Mouse (Mus musculus) embryonic facial prominence, embryonic 15.5 days (tissue): ENCODE measurements at regions not wholly inside any gene's neighbourhood (a gene's known extent, or its start where the extent isn't known, plus 50 kb on each side); places are given as distances from the start of the nearest gene placed in this dataset.

ENCODE experiments used
- ATAC-seq: fragments of 200-750 bp; cut with Nextera tagmentation; 2 replicates; pipeline ENCODE4 v1.8.0; 2017; ENCODE audit warnings: low read depth, moderate TSS enrichment; ENCODE audit not compliant: insufficient number of reproducible peaks, low FRiP score, low TSS enrichment
- H3K27ac ChIP-seq: fragments of 300-500 bp; sonication (generic); replicated peaks from 2 replicates; pipeline ENCODE4 v1.5.1; 2015; ENCODE audit warnings: mild to moderate bottlenecking, inconsistent platforms
- H3K27me3 ChIP-seq: fragments of 300-500 bp; sonication (generic); 2 replicates; pipeline ENCODE4 v1.6.1; 2015; ENCODE audit warnings: inconsistent platforms
- H3K36me3 ChIP-seq: fragments of 300-500 bp; sonication (generic); 2 replicates; pipeline ENCODE4 v1.6.1; 2015; ENCODE audit warnings: mild to moderate bottlenecking, inconsistent platforms
- H3K4me1 ChIP-seq: fragments of 300-500 bp; sonication (generic); 2 replicates; pipeline ENCODE4 v1.6.1; 2015; ENCODE audit warnings: inconsistent platforms
- H3K4me2 ChIP-seq: fragments of 300-500 bp; sonication (generic); replicated peaks from 2 replicates; pipeline ENCODE4 v1.6.1; 2015; ENCODE audit warnings: mild to moderate bottlenecking, inconsistent platforms
- H3K4me3 ChIP-seq: fragments of 300-500 bp; sonication (generic); replicated peaks from 2 replicates; pipeline ENCODE4 v1.5.1; 2015; ENCODE audit warnings: mild to moderate bottlenecking, inconsistent platforms
- H3K9ac ChIP-seq: fragments of 300-500 bp; sonication (generic); 2 replicates; pipeline ENCODE4 v1.6.1; 2015; ENCODE audit warnings: inconsistent platforms
- H3K9me3 ChIP-seq: fragments of 300-500 bp; sonication (generic); replicated peaks from 2 replicates; pipeline ENCODE4 v1.6.1; 2016; ENCODE audit warnings: inconsistent platforms
- WGBS: fragments of 180-500 bp; shearing (Covaris S2); methylation state at CpG from one replicate; pipeline ENCODE4 v1.1.7; 2015; 5-methylcytosine and 5-hydroxymethylcytosine counted together

DNA sequence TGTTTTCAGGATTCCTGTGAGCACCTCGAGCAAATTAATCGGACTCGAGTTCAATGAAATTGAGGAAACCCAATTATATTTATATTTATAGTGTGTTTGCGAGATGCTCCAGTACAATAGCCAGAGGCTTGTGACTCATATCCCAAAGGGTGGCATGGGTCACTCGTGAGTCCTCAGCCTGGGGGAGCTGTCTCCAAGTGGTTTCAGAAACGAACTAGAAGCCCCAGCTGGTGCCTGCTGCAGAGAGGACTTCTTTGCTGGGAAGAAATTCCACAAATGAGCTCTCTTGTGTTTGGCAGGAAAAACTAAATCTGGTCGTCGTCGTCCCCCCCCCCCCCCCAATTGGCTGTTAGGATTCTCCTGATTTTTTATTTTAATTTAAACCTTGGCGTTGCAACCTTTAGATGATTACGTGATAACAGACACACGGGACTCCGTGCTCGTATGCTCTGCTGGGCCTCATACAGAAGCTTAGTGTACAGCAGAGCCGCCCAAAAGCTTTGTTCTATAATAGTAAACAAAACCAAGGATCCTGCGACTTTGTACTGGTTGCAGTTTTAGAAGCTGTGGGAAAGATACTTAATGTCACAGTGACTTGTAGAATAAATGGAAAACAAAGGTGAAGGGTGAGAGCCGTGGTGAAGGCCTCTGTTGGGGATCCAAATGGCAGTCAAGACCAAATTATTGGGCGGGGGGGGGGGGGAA lies 220.8 kb upstream of the Amigo2 start:
- no peak for ATAC-seq
- H3K9me3 ChIP-seq: no peaks in the 10 kb centered on the region
- H3K27ac ChIP-seq: no peak overlapping the region
- H3K4me2 ChIP-seq: no peak overlapping the region
- 75% methylated on average over 18 of the region's 18 CpGs for WGBS
- H3K9ac ChIP-seq: no peak overlapping the region
- no peaks in the 10 kb centered on the region for H3K27me3 ChIP-seq
- no peak overlapping the region for H3K4me3 ChIP-seq
- H3K4me1 ChIP-seq: no peaks in the 10 kb centered on the region
- no peaks in the 10 kb centered on the region for H3K36me3 ChIP-seq

GRCm38 (mm10) chr15:97466906-97467465 lies 219.9 kb upstream of the Amigo2 start:
- Histone ChIP-seq H3K9ac (no peak overlapping the region), H3K4me2 (no peak overlapping the region), H3K4me1 (no peaks in the 10 kb centered on the region), H3K27ac (no peak overlapping the region), H3K9me3 (no peaks in the 10 kb centered on the region), H3K36me3 (no peaks in the 10 kb centered on the region), H3K4me3 (no peak overlapping the region), H3K27me3 (no peaks in the 10 kb centered on the region)
- 79% methylated on average over 10 of the region's 10 CpGs for WGBS
- no peak for ATAC-seq

DNA sequence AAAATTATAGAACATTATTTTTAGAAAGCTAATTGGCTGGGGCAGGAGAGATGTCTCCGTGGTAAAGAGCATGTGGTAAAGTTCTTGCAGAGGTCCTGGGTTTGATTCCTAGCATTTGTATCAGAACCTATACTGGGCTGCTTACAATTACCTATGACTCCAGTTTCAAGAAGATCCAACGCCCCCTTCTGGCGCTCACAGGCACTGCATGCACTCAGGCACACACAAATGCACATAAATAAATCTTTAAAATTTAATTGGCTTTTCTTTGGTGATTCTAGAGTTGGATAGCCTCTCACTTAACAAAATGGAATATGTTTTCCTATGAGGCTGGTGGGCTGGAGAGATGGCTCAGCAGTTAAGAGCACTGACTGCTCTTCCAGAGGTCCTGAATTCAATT lies 219.0 kb upstream of the Amigo2 start:
- Histone ChIP-seq H3K4me2 (no peak overlapping the region), H3K36me3 (no peaks in the 10 kb centered on the region), H3K9ac (no peak overlapping the region), H3K27ac (no peak overlapping the region), H3K4me3 (no peak overlapping the region), H3K9me3 (no peaks in the 10 kb centered on the region), H3K27me3 (no peaks in the 10 kb centered on the region), H3K4me1 (no peaks in the 10 kb centered on the region)
- 72% methylated on average over 3 of the region's 3 CpGs for WGBS
- ATAC-seq: no peak

DNA sequence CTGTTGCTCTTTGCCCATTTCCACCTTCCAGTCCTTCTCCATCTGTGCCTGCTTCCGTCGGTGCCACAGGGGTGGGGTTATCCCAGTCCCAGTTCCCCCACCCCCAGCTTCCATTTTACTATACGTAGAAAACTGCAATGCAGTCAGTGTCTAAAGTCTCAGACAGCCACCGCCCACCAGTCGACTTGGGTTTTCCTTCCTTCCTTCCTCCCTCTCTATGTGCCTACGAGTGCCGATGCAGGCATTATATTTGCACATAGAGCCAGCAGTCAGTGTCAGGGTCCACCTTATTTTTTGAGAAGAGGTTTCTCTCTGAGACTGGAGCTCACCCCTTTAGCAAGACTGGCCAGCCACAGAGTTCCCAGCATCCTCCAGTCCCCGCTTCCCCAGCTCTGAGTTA lies 218.3 kb upstream of the Amigo2 start:
- H3K4me1 ChIP-seq: no peaks in the 10 kb centered on the region
- no peak overlapping the region for H3K27ac ChIP-seq
- no peaks in the 10 kb centered on the region for H3K27me3 ChIP-seq
- no peak overlapping the region for H3K4me2 ChIP-seq
- H3K36me3 ChIP-seq: no peaks in the 10 kb centered on the region
- 88% methylated on average over 8 of the region's 8 CpGs for WGBS
- no peak overlapping the region for H3K4me3 ChIP-seq
- H3K9me3 ChIP-seq: no peaks in the 10 kb centered on the region
- no peak for ATAC-seq
- no peak overlapping the region for H3K9ac ChIP-seq

DNA sequence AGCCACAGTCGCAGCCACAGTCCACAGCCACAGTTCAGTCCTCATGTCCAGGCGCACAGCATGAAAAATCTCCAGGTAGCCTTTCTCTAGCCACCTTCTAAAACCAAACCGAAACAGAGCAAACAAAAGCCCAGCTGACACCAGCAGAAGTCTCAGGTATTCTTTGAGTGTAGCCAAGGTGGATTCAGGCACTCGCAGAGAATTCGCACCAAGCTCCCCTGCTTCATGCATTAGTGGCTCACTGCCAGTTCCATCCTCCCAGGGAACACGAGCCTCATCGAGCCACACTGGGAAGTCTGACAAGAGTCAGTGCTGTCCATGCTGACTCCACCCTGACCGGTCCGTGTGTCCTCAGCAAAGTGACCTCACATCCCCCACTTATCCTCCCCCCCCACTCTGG lies 217.7 kb upstream of the Amigo2 start:
- Histone ChIP-seq H3K4me3 (no peak overlapping the region), H3K9me3 (no peaks in the 10 kb centered on the region), H3K36me3 (no peaks in the 10 kb centered on the region), H3K9ac (no peak overlapping the region), H3K27ac (no peak overlapping the region), H3K4me1 (no peaks in the 10 kb centered on the region), H3K27me3 (no peaks in the 10 kb centered on the region), H3K4me2 (no peak overlapping the region)
- ATAC-seq: no peak
- WGBS: 82% methylated on average over 9 of the region's 9 CpGs

GRCm38 (mm10) chr15:97462587-97462986 lies 215.5 kb upstream of the Amigo2 start:
- no peak overlapping the region for H3K9ac ChIP-seq
- no peaks in the 10 kb centered on the region for H3K36me3 ChIP-seq
- no peak overlapping the region for H3K4me2 ChIP-seq
- H3K27me3 ChIP-seq: no peaks in the 10 kb centered on the region
- no peaks in the 10 kb centered on the region for H3K4me1 ChIP-seq
- 0 out of 2 replicates have a peak overlapping the region, but pooled peaks have one; percentile 28 for H3K27ac ChIP-seq
- 34% methylated on average over 2 of the region's 2 CpGs for WGBS
- no peak overlapping the region for H3K4me3 ChIP-seq
- H3K9me3 ChIP-seq: no peaks in the 10 kb centered on the region
- no peak for ATAC-seq

DNA sequence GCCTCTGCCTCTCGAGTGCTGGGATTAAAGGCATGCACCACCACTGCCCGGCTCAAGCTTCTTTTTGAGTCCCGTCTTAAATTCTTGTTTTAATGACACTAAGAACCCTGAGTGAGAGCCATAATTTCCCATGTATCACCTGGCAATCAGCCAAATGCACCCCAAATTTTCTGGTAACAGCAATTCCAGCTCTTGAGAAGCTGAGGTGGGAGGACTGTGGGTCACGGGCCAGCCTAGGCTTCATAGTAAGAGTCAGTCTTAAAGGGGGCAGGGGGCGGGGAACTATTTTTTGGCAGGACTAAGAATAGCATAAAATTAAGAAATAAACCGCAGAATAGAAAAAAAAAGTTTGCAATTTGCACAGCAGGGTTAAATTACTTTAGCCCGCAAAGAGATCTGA lies 214.9 kb upstream of the Amigo2 start:
- Histone ChIP-seq H3K4me2 (no peak overlapping the region), H3K27ac (no peak overlapping the region), H3K4me1 (no peaks in the 10 kb centered on the region), H3K36me3 (no peaks in the 10 kb centered on the region), H3K9me3 (no peaks in the 10 kb centered on the region), H3K9ac (no peak overlapping the region), H3K4me3 (no peak overlapping the region), H3K27me3 (no peaks in the 10 kb centered on the region)
- 67% methylated on average over 7 of the region's 7 CpGs for WGBS
- no peak for ATAC-seq

GRCm38 (mm10) chr15:97461060-97461459 lies 214.0 kb upstream of the Amigo2 start:
- H3K4me3 ChIP-seq: no peak overlapping the region
- no peak overlapping the region for H3K9ac ChIP-seq
- no peaks in the 10 kb centered on the region for H3K36me3 ChIP-seq
- no peak overlapping the region for H3K4me2 ChIP-seq
- no peak for ATAC-seq
- no peaks in the 10 kb centered on the region for H3K27me3 ChIP-seq
- no peak overlapping the region for H3K27ac ChIP-seq
- 75% methylated on average over 7 of the region's 7 CpGs for WGBS
- H3K4me1 ChIP-seq: no peaks in the 10 kb centered on the region
- no peaks in the 10 kb centered on the region for H3K9me3 ChIP-seq

DNA sequence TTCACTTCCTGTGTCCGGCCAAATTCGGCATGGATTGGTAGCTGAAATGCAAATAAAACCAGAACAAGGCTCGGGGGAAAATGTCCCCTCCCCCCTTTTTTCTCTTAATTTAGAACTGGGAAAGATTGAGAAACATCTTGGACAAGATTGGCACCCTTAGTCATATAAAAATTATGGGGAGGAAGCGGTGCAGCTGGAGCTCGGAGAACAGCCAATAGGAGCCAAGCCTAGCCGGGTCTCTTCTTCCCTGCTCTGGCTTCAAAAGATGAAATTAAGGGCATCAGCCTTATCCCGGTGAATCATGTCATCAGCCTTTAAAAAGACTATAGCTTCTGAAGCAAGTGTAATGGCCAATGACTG lies 213.3 kb upstream of the Amigo2 start:
- Histone ChIP-seq H3K4me1 (no peaks in the 10 kb centered on the region), H3K9me3 (no peaks in the 10 kb centered on the region), H3K36me3 (no peaks in the 10 kb centered on the region), H3K4me3 (no peak overlapping the region), H3K27ac (no peak overlapping the region), H3K27me3 (no peaks in the 10 kb centered on the region), H3K4me2 (no peak overlapping the region), H3K9ac (no peak overlapping the region)
- WGBS: 74% methylated on average over 7 of the region's 7 CpGs
- ATAC-seq: no peak

- no peaks in the 10 kb centered on the region for H3K36me3 ChIP-seq
- H3K27ac ChIP-seq: no peak overlapping the region
- 83% methylated on average over 19 of the region's 19 CpGs for WGBS
- no peak overlapping the region for H3K4me3 ChIP-seq
- no peaks in the 10 kb centered on the region for H3K27me3 ChIP-seq
- no peak overlapping the region for H3K9ac ChIP-seq
- no peak for ATAC-seq
- 0 out of 2 replicates have a peak, but pooled peaks cover 3% of the 10 kb centered on the region for H3K4me1 ChIP-seq
- H3K4me2 ChIP-seq: no peak overlapping the region
- H3K9me3 ChIP-seq: no peaks in the 10 kb centered on the region
Measured at GRCm38 (mm10) chr15:97459606-97460359, 212.7 kb upstream of the Amigo2 start.

- no peaks in the 10 kb centered on the region for H3K36me3 ChIP-seq
- no peak overlapping the region for H3K4me2 ChIP-seq
- H3K4me1 ChIP-seq: 0 out of 2 replicates have a peak, but pooled peaks cover 3% of the 10 kb centered on the region
- H3K27me3 ChIP-seq: no peaks in the 10 kb centered on the region
- H3K4me3 ChIP-seq: no peak overlapping the region
- no peak overlapping the region for H3K27ac ChIP-seq
- 61% methylated on average over 11 of the region's 11 CpGs for WGBS
- no peaks in the 10 kb centered on the region for H3K9me3 ChIP-seq
- no peak overlapping the region for H3K9ac ChIP-seq
- ATAC-seq: no peak
Measured at GRCm38 (mm10) chr15:97458748-97459221, 211.7 kb upstream of the Amigo2 start.
